Mouse (Mus musculus): ENCODE data around the gene Ceacam9. TPM values are rescaled to one million over a fixed set of nuclear protein-coding genes. Genes with fewer than 3 reads are reported as not detected.
"Not testable (repeated sequence)": the region's sequence is repeated elsewhere in the genome, so short reads cannot be mapped to it uniquely, and the experiment has no call there.

Ceacam9 gene
- 0.07 TPM in 1 of 2 replicates, not detected in the other for polyA plus RNA-seq (2012; rRNA removed)

DNA sequence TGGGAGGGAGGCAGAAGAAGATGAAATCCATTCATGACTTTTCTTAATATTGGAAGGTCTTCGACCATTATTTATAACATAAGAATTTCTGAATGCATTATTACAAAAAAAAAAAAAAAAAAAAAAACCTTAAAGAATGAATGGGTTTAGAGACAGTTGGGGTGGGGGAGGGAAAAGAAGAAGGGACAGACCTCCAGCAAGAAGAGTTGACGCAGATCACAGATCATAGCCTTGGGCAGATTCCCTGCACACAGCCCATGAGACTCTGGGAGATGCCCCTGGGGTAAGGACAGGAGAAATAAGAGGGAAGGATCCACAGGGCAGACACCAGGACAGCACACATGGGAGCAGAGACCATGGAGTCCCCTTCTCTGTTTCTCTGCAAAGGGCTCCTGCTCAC is at the start of gene Ceacam9:
Ceacam9 (plus strand) TSS at position 301 of the 400 bp plus-strand sequence.
- no peak within 1 kb of the TSS for H3K27ac ChIP-seq (ENCODE audit: control insufficient read depth, insufficient read depth, low read length)
- 90% methylated on average over 2 of the region's 2 CpGs for WGBS
- H3K4me3 ChIP-seq (ENCODE audit: control insufficient read depth, insufficient read depth, low read length), result no peak within 1 kb of the TSS
- 0 out of 2 replicates have a peak, but pooled peaks cover under 1% of the 10 kb centered on the region for H3K4me1 ChIP-seq (replicated peaks; ENCODE audit: control insufficient read depth, insufficient read depth, low read length)
- no peak for DNase-seq
- H3K27me3 ChIP-seq (ENCODE audit: control insufficient read depth, insufficient read depth, low read length), result no peaks in the 10 kb centered on the region
- no peaks in the 10 kb centered on the region for H3K36me3 ChIP-seq (ENCODE audit: control insufficient read depth, insufficient read depth, low read length)
- TF ChIP-seq CTCF (IDR thresholded peaks at IDR 0.05; ENCODE audit: borderline replicate concordance, control insufficient read depth, extremely low read depth, insufficient read depth, low read length, poor library complexity) (no peak), POLR2A (IDR thresholded peaks at IDR 0.05; ENCODE audit: control insufficient read depth, extremely low read depth, insufficient read depth, low read length, poor library complexity) (no peak)

DNA sequence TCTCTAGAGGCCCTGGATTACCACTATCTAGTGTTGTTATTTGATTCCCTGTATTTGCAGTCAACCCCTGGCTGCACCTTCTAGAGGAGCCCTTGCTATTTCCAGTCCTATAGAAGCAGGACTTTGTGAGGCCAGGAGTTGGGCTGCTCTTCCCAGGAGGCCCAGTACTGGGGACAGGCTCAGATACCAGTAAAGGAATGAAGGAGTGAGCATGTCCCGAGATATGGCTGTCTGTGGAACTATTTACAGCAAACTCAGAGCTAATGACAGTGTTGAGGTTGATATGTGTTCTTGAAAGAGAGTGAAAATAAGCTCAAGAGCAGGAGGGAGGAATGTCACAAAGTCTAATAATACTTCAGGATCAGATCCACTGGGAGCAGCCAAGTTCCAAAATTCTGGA is 47.9 kb upstream of the Ceacam9 start:
- no peak for DNase-seq
- TF ChIP-seq POLR2A (IDR thresholded peaks at IDR 0.05; ENCODE audit: control insufficient read depth, extremely low read depth, insufficient read depth, low read length, poor library complexity) (no peak), CTCF (IDR thresholded peaks at IDR 0.05; ENCODE audit: borderline replicate concordance, control insufficient read depth, extremely low read depth, insufficient read depth, low read length, poor library complexity) (no peak)
- H3K4me1 ChIP-seq (replicated peaks; ENCODE audit: control insufficient read depth, insufficient read depth, low read length), result no peaks in the 10 kb centered on the region; the same call in 1 of the 2 replicates
- H3K27me3 ChIP-seq (ENCODE audit: control insufficient read depth, insufficient read depth, low read length), result no peaks in the 10 kb centered on the region
- WGBS, result 85% methylated on average over 1 of the region's 1 CpGs
- H3K4me3 ChIP-seq (ENCODE audit: control insufficient read depth, insufficient read depth, low read length), result no peak overlapping the region
- H3K27ac ChIP-seq (ENCODE audit: control insufficient read depth, insufficient read depth, low read length), result no peak overlapping the region
- H3K36me3 ChIP-seq (ENCODE audit: control insufficient read depth, insufficient read depth, low read length), result no peaks in the 10 kb centered on the region

DNA sequence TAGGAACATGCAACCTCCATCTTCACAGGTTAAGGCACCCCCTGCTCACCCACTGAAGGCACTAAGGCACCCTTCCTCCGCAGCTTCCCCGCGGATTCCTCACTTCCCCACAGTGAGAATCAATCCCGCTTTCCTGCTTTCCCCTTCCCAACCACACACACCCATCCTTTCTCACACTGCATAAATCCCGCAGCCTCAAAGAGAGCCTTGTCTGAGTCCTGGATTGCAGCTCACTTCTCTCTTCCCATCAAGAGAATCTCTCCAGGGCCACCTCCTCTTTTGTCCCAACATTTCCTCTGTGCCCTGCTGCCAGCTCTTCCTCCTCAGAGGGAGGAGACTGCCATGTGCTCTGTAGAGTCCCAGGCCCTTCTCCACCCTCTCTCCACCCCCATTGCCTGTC is 47.0 kb upstream of the Ceacam9 start:
- H3K4me3 ChIP-seq (ENCODE audit: control insufficient read depth, insufficient read depth, low read length); H3K4me1 ChIP-seq (replicated peaks; ENCODE audit: control insufficient read depth, insufficient read depth, low read length); H3K27ac ChIP-seq (ENCODE audit: control insufficient read depth, insufficient read depth, low read length); H3K27me3 ChIP-seq (ENCODE audit: control insufficient read depth, insufficient read depth, low read length); H3K36me3 ChIP-seq (ENCODE audit: control insufficient read depth, insufficient read depth, low read length); DNase-seq: not testable (repeated sequence)
- 72% methylated on average over 5 of the region's 5 CpGs for WGBS

DNA sequence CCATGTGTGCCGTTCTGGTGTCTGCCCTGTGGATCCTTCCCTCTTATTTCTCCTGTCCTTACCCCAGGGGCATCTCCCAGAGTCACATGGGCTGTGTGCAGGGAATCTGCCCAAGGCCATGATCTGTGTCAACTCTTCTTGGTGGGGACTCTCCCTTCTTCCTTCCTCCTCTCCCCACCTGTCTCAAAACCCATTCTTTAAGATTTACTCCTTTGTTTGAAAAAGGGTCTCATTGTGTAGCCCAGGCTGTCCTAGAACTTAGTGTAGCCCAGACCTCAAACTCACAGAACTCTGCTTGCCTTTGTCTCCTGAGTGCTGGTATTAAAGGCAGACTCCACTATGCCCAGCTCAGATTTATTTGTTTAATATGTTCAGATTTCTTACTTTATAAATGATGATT is 46.1 kb upstream of the Ceacam9 start, which contains the start of gene Ceacam15:
Ceacam15 (minus strand) TSS at position 101 of the 400 bp plus-strand sequence.
- TF ChIP-seq CTCF (IDR thresholded peaks at IDR 0.05; ENCODE audit: borderline replicate concordance, control insufficient read depth, extremely low read depth, insufficient read depth, low read length, poor library complexity) (no peak), POLR2A (IDR thresholded peaks at IDR 0.05; ENCODE audit: control insufficient read depth, extremely low read depth, insufficient read depth, low read length, poor library complexity) (no peak)
- Histone ChIP-seq H3K4me3 (ENCODE audit: control insufficient read depth, insufficient read depth, low read length) (no peak within 1 kb of the TSS), H3K27me3 (ENCODE audit: control insufficient read depth, insufficient read depth, low read length) (no peaks in the 10 kb centered on the region), H3K4me1 (replicated peaks; ENCODE audit: control insufficient read depth, insufficient read depth, low read length) (0 out of 2 replicates have a peak, but pooled peaks cover 2% of the 10 kb centered on the region), H3K36me3 (ENCODE audit: control insufficient read depth, insufficient read depth, low read length) (no peaks in the 10 kb centered on the region), H3K27ac (ENCODE audit: control insufficient read depth, insufficient read depth, low read length) (no peak within 1 kb of the TSS)
- 75% methylated on average over 1 of the region's 1 CpGs for WGBS
- DNase-seq, result no peak

DNA sequence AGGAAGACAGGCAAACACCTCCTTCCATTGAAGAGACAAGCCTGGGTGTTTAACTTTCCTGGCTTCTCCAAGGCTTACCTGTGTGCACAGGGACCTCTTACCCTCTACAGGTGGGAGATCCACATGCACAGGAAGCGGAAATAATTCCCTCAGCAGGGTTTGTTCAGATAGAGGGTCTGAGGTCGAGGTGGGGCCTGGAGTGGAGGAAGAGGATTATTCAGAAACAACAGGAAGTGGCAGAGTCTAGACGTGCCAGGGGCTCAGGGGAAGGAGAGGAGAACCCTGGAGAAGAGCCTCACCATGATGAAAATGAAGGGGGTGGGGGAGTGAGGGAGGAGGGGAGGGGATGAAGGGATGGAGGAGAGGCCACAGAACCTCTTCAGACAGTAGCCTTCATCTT is 41.5 kb upstream of the Ceacam9 start:
- not testable (repeated sequence) for H3K27me3 ChIP-seq (ENCODE audit: control insufficient read depth, insufficient read depth, low read length); H3K36me3 ChIP-seq (ENCODE audit: control insufficient read depth, insufficient read depth, low read length); H3K27ac ChIP-seq (ENCODE audit: control insufficient read depth, insufficient read depth, low read length); H3K4me1 ChIP-seq (replicated peaks; ENCODE audit: control insufficient read depth, insufficient read depth, low read length); H3K4me3 ChIP-seq (ENCODE audit: control insufficient read depth, insufficient read depth, low read length)
- 29% methylated on average over 3 of the region's 3 CpGs for WGBS
- DNase-seq, result peak; percentile 14

DNA sequence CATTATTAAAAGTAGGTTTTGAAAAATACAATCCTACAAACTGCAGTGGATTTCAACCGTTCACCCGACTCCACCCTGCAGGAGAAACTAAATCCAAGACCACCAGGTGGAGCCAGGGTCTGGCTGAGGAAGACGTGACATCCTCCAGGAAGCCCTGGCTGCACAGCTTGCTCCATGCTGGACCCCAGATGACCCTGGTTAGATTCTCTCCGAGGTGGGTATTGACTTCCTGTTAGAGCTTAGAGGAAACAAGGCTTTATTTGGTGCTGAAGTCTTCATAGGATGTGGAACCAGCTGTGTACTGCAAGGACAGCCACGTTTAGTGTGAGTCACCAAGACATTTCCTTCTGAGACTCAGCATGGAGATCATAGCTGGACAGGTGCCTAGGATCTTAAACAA is 32.5 kb upstream of the Ceacam9 start:
- WGBS, result 64% methylated on average over 5 of the region's 5 CpGs
- no peak overlapping the region for H3K4me3 ChIP-seq (ENCODE audit: control insufficient read depth, insufficient read depth, low read length)
- H3K36me3 ChIP-seq (ENCODE audit: control insufficient read depth, insufficient read depth, low read length), result no peaks in the 10 kb centered on the region
- no peaks in the 10 kb centered on the region for H3K27me3 ChIP-seq (ENCODE audit: control insufficient read depth, insufficient read depth, low read length)
- TF ChIP-seq POLR2A (IDR thresholded peaks at IDR 0.05; ENCODE audit: control insufficient read depth, extremely low read depth, insufficient read depth, low read length, poor library complexity) (no peak), CTCF (IDR thresholded peaks at IDR 0.05; ENCODE audit: borderline replicate concordance, control insufficient read depth, extremely low read depth, insufficient read depth, low read length, poor library complexity) (no peak)
- no peaks in the 10 kb centered on the region for H3K4me1 ChIP-seq (replicated peaks; ENCODE audit: control insufficient read depth, insufficient read depth, low read length)
- DNase-seq, result no peak
- H3K27ac ChIP-seq (ENCODE audit: control insufficient read depth, insufficient read depth, low read length), result no peak overlapping the region

DNA sequence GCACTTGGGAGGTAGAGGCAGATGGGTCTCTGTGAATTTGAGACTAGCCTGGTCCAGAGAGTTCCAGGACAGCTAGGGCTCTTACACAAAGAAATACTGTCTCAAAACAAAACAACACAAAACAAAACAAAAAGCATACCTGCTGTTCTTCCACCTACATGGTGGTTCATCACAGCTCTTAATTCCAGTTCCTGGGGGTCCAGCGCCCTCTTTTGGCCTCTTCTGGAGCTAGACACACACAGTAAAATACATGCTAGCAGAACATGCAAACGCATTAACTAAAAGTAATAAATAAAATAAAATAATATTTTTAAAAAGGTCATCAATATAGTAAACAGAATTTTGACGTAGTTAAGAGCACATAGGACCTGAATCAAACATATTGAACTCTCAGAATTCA is 26.7 kb upstream of the Ceacam9 start:
- H3K27me3 ChIP-seq (ENCODE audit: control insufficient read depth, insufficient read depth, low read length), result no peaks in the 10 kb centered on the region
- 39% methylated on average over 3 of the region's 3 CpGs for WGBS
- no peaks in the 10 kb centered on the region for H3K36me3 ChIP-seq (ENCODE audit: control insufficient read depth, insufficient read depth, low read length)
- DNase-seq, result peak; percentile 54
- TF ChIP-seq CTCF (IDR thresholded peaks at IDR 0.05; ENCODE audit: borderline replicate concordance, control insufficient read depth, extremely low read depth, insufficient read depth, low read length, poor library complexity), result no peak
- H3K4me1 ChIP-seq (replicated peaks; ENCODE audit: control insufficient read depth, insufficient read depth, low read length), result no peaks in the 10 kb centered on the region
- H3K27ac ChIP-seq (ENCODE audit: control insufficient read depth, insufficient read depth, low read length), result no peak overlapping the region
- no peak overlapping the region for H3K4me3 ChIP-seq (ENCODE audit: control insufficient read depth, insufficient read depth, low read length)

Measured in thymus, adult 2 months (tissue).